Mouse (Mus musculus): ENCODE data around the gene Bet1l. TPM values are rescaled to one million over a fixed set of nuclear protein-coding genes. Genes with fewer than 3 reads are reported as not detected.
A peak's percentile ranks its signal among the peaks of the same experiment; 100 is the strongest.

Bet1l gene
- 8.4 and 10.1 TPM in 2 replicates for total RNA-seq (2014; fragmentation: Nextera tagmentation)
- total RNA-seq (2017): 13.1 and 16.1 TPM in 2 replicates
- polyA plus RNA-seq (2012): 3.5 and 5.2 TPM in 2 replicates

DNA sequence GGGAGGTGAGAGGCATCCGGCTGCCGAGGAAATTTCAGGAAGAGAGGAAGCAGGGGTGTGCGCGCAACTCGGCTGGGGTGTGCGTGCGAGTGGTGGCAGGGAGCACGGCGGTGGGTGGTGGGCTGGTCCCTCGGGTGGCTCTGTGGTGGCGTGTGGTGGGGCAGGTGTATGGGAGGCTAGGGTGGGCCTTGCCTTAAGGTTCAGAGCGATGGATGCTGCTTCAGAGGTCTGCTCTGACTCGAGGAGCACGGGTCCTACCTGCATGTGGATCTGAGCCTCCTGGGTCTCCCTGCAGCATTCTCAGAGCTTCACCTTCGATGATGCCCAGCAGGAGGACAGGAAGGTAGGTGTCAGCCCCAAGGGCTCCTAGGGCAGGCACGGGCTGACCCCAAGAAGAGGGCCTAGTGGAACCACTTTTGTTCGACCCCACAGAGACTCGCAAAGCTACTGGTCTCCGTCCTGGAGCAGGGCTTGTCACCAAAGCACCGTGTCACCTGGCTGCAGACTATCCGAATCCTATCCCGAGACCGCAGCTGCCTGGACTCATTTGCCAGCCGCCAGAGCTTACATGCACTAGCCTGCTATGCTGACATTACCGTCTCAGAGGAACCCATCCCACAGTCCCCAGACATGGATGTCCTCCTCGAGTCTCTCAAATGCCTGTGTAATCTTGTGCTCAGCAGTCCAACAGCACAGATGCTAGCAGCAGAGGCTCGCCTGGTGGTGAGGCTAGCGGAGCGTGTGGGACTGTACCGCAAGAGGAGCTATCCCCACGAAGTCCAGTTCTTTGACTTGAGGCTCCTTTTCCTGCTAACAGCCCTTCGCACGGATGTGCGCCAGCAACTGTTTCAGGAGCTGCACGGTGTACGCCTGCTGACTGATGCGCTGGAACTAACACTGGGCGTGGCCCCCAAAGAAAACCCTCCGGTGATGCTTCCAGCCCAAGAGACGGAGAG is at the start of gene Bet1l:
Bet1l (minus strand) TSS at position 28 of the 956 bp plus-strand sequence.
- peak; percentile 35 for DNase-seq (ENCODE audit: low spot score)
- Histone ChIP-seq H3K4me1 (ENCODE audit: insufficient read depth, low read depth, low read length) (peaks cover 65% of the 10 kb centered on the region), H3K36me3 (replicated peaks) (peaks cover 75% of the 10 kb centered on the region)

DNA sequence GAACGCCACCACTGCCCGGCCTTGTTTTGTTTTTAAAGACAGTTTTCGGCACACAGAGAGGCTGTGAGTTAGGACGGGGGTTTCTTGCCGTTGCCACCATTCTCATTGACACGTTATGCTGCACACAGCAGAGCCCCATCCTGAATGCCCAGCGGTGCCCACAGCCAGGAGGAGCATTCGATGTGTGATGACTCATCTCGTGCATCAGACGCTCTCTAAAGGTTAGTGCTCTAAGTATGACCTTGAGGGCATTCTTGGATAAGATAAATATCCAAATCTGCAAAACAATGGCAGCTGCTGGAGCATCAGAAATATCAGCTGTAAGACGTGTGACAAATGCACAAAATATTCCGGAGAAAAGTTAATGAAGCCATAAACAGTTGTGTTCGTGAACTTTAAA is 49.8 kb upstream of the Bet1l start:
- no peak for TF ChIP-seq GATA1 (IDR thresholded peaks at IDR 0.05; ENCODE audit: borderline replicate concordance, low read length)
- Histone ChIP-seq H3K4me3 (ENCODE audit: low read depth, low read length) (no peak overlapping the region), H3K27me3 (ENCODE audit: insufficient read depth, low read length) (peaks cover 16% of the 10 kb centered on the region; the same call in 1 of the 2 replicates), H3K36me3 (replicated peaks) (no peaks in the 10 kb centered on the region), H3K9me3 (replicated peaks) (no peaks in the 10 kb centered on the region), H3K4me1 (ENCODE audit: insufficient read depth, low read depth, low read length) (peaks cover 22% of the 10 kb centered on the region)
- ATAC-seq (ENCODE audit: extremely low read depth, insufficient number of reproducible peaks, low FRiP score, poor library complexity, severe bottlenecking) (no peak), DNase-seq (ENCODE audit: low spot score) (no peak)

More for the DNA sequence above, at the start of gene Bet1l:
- Histone ChIP-seq H3K4me3 (ENCODE audit: low read depth, low read length) (peak within 1 kb of the TSS; percentile 95), H3K27me3 (ENCODE audit: insufficient read depth, low read length) (no peaks in the 10 kb centered on the region), H3K9me3 (replicated peaks) (no peaks in the 10 kb centered on the region)
- TF ChIP-seq POLR2AphosphoS5 (IDR thresholded peaks at IDR 0.05; ENCODE audit: insufficient replicate concordance, low read depth, low read length) (no peak), CTCF (IDR thresholded peaks at IDR 0.05; ENCODE audit: low read depth, low read length) (no peak), GATA1 (IDR thresholded peaks at IDR 0.05; ENCODE audit: borderline replicate concordance, low read length) (no peak), GATA2 (IDR thresholded peaks at IDR 0.05; ENCODE audit: borderline replicate concordance, low read depth, low read length) (no peak)
- ATAC-seq (ENCODE audit: extremely low read depth, insufficient number of reproducible peaks, low FRiP score, poor library complexity, severe bottlenecking): no peak

DNA sequence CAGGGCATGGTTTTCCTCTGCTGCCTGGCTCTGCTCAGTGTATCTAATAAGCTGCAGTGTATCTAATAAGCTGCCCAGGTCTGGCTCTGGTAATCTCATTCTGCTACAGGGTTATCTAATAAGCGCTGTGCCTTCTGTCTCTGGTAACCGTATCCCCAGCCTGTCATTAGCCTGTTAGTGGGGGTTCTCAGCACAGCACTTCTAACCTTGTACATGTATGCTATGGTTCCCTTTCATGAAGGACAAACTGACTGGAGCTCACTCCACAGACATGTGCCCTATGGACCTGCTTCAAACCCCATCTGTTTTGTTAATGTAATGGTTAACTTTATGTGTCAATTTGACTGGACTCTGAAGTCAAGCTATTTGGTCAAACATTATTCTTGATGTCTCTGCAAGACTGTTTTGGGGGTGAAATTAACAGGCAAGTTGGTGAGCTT is 48.3 kb upstream of the Bet1l start:
- Histone ChIP-seq H3K36me3 (replicated peaks) (peaks cover 4% of the 10 kb centered on the region), H3K4me3 (ENCODE audit: low read depth, low read length) (no peak overlapping the region), H3K27me3 (ENCODE audit: insufficient read depth, low read length) (peaks cover 16% of the 10 kb centered on the region; the same call in 1 of the 2 replicates), H3K9me3 (replicated peaks) (no peaks in the 10 kb centered on the region), H3K4me1 (ENCODE audit: insufficient read depth, low read depth, low read length) (peaks cover 16% of the 10 kb centered on the region)
- ATAC-seq (ENCODE audit: extremely low read depth, insufficient number of reproducible peaks, low FRiP score, poor library complexity, severe bottlenecking): no peak
- TF ChIP-seq GATA2 (IDR thresholded peaks at IDR 0.05; ENCODE audit: borderline replicate concordance, low read depth, low read length) (no peak), CTCF (IDR thresholded peaks at IDR 0.05; ENCODE audit: low read depth, low read length) (no peak), TAL1 (conservative IDR thresholded peaks at IDR 0.05; ENCODE audit: low read depth, low read length) (no peak), GATA1 (IDR thresholded peaks at IDR 0.05; ENCODE audit: borderline replicate concordance, low read length) (no peak), POLR2AphosphoS5 (IDR thresholded peaks at IDR 0.05; ENCODE audit: insufficient replicate concordance, low read depth, low read length) (no peak)
- DNase-seq (ENCODE audit: low spot score): no peak

DNA sequence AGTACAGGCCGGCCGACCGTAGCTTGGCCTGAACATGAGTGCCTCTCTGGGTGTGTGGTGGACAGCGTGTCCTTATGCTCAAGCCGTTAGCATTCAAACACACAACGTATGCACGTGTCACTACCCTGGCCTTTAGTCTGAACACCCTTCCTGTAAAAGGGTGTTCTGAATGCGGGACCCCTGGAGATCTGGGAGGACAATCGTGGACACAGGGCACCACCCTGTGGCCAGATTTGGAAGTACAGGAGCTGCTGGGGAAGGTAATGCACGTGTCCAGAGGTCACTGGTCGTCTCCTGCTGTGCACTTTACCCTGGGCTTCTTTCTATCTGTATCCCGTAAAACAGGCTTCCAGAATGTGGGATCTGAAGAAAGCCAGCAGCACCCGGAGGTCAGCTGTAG is 45.8 kb upstream of the Bet1l start:
- Histone ChIP-seq H3K36me3 (replicated peaks) (peaks cover 28% of the 10 kb centered on the region), H3K4me1 (ENCODE audit: insufficient read depth, low read depth, low read length) (0 out of 2 replicates have a peak, but pooled peaks cover 6% of the 10 kb centered on the region), H3K9me3 (replicated peaks) (no peaks in the 10 kb centered on the region), H3K27me3 (ENCODE audit: insufficient read depth, low read length) (peaks cover 14% of the 10 kb centered on the region; the same call in 1 of the 2 replicates), H3K4me3 (ENCODE audit: low read depth, low read length) (no peak overlapping the region)
- ATAC-seq (ENCODE audit: extremely low read depth, insufficient number of reproducible peaks, low FRiP score, poor library complexity, severe bottlenecking) (peak; percentile 34; the same call in 1 of the 2 replicates), DNase-seq (ENCODE audit: low spot score) (peak; percentile 71)
- TF ChIP-seq GATA1 (IDR thresholded peaks at IDR 0.05; ENCODE audit: borderline replicate concordance, low read length): no peak
- peak; percentile 91 for TF ChIP-seq CTCF (IDR thresholded peaks at IDR 0.05; ENCODE audit: low read depth, low read length)

DNA sequence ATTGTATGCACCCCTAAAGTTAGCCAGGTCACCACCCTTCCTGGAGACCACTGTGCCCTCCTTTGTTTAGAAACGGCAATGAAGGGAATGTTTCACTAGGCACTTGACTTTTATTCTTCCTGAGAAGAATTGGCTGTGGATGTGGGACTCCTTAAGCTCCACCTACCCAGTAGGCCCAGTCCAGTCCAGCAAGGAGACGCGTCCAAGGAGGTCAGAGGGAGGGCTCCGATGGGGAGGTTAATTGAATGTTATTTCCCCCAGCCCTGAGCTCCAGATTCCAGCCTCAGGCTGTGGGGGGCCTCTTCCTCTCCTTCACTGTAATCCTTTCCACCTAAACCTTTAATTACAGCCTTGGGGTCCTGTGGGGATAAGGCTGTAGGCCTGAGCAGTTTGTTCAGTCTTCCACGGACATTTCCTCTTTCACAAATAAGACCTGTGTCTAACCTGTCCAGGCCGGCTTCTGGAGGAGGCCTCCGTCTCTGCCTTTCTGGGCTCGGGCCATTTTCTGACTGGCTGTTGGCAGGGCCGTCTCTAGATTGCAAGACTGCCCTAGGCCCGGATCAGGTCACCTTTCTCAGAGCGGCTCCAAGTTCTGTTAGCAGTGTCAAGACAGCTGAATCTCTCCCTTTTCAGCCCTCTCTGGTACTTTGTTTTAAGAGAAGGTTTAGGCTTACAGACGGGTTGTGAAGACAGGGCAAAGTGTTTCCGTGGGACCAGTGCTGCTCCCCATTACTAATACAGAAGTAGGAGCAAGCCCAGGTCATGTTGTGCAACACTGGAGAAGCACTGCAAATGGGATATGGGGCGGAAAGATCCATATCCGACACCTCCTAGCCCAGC is 44.9 kb upstream of the Bet1l start:
- ATAC-seq (ENCODE audit: extremely low read depth, insufficient number of reproducible peaks, low FRiP score, poor library complexity, severe bottlenecking): no peak
- TF ChIP-seq CTCF (IDR thresholded peaks at IDR 0.05; ENCODE audit: low read depth, low read length) (no peak), POLR2AphosphoS5 (IDR thresholded peaks at IDR 0.05; ENCODE audit: insufficient replicate concordance, low read depth, low read length) (no peak), GATA1 (IDR thresholded peaks at IDR 0.05; ENCODE audit: borderline replicate concordance, low read length) (no peak), GATA2 (IDR thresholded peaks at IDR 0.05; ENCODE audit: borderline replicate concordance, low read depth, low read length) (no peak), TAL1 (conservative IDR thresholded peaks at IDR 0.05; ENCODE audit: low read depth, low read length) (no peak)
- H3K27me3 ChIP-seq (ENCODE audit: insufficient read depth, low read length): peaks cover 14% of the 10 kb centered on the region; the same call in 1 of the 2 replicates
- H3K36me3 ChIP-seq (replicated peaks): peaks cover 37% of the 10 kb centered on the region
- H3K4me3 ChIP-seq (ENCODE audit: low read depth, low read length): no peak overlapping the region
- DNase-seq (ENCODE audit: low spot score): no peak
- 0 out of 2 replicates have a peak, but pooled peaks cover 6% of the 10 kb centered on the region for H3K4me1 ChIP-seq (ENCODE audit: insufficient read depth, low read depth, low read length)
- no peaks in the 10 kb centered on the region for H3K9me3 ChIP-seq (replicated peaks)

DNA sequence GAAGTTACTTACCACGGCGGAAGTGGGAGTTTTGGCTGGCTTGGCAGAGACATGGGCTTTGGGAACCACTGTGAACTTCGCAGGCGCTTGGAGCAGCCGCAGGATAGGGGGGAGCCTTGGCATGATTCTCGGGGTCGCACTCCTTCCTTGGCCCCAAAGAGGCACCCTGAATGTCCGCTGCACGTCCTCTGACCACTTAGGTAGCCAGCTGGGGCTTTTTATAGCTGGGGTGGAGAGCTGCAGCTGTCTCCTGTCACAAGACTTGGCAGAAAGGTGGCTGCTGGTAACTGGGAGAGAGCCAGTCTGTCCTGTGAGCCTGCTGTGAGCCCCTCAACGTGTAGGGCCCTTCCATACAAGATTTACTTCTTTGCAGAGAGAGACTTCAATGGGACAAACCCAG is 42.8 kb upstream of the Bet1l start, which contains the start of gene Cox8b:
Cox8b (minus strand) TSS at position 227 of the 400 bp plus-strand sequence.
- no peak within 1 kb of the TSS for H3K4me3 ChIP-seq (ENCODE audit: low read depth, low read length)
- ATAC-seq (ENCODE audit: extremely low read depth, insufficient number of reproducible peaks, low FRiP score, poor library complexity, severe bottlenecking) (no peak), DNase-seq (ENCODE audit: low spot score) (no peak)
- H3K36me3 ChIP-seq (replicated peaks): peaks cover 55% of the 10 kb centered on the region
- 0 out of 2 replicates have a peak, but pooled peaks cover 2% of the 10 kb centered on the region for H3K27me3 ChIP-seq (ENCODE audit: insufficient read depth, low read length)
- no peaks in the 10 kb centered on the region for H3K9me3 ChIP-seq (replicated peaks)
- H3K4me1 ChIP-seq (ENCODE audit: insufficient read depth, low read depth, low read length): 0 out of 2 replicates have a peak, but pooled peaks cover 2% of the 10 kb centered on the region
- TF ChIP-seq TAL1 (conservative IDR thresholded peaks at IDR 0.05; ENCODE audit: low read depth, low read length): no peak
- no peak for TF ChIP-seq GATA1 (IDR thresholded peaks at IDR 0.05; ENCODE audit: borderline replicate concordance, low read length)
- no peak for TF ChIP-seq GATA2 (IDR thresholded peaks at IDR 0.05; ENCODE audit: borderline replicate concordance, low read depth, low read length)
- TF ChIP-seq POLR2AphosphoS5 (IDR thresholded peaks at IDR 0.05; ENCODE audit: insufficient replicate concordance, low read depth, low read length): no peak
- TF ChIP-seq CTCF (IDR thresholded peaks at IDR 0.05; ENCODE audit: low read depth, low read length): no peak

All from G1E (cell line).